Mouse (Mus musculus) mouse trophoblast stem cell (cell line): ENCODE data around the gene Ptch2.

ENCODE experiments used
- in situ Hi-C, 2 experiments: fragments of 300-500 bp; cut with MseI, MboI; formaldehyde crosslinking; loops; 2 replicates in 1 of 2; 3 replicates in 1 of 2; pipeline ENCODE4 v1.15.1; 2025

Ptch2 gene

GRCm38 (mm10) chr4:117095551-117096452, at the start of gene Ptch2:
TSS of gene Ptch2 (plus strand) at chr4:117096075.
- in situ Hi-C loops: no loop called here

- in situ Hi-C loops: no loop called here
Observed at GRCm38 (mm10) chr4:117048836-117049235, 47.0 kb upstream of the Ptch2 start.

- in situ Hi-C loops: no loop called here
Observed at GRCm38 (mm10) chr4:117049485-117049884, 46.4 kb upstream of the Ptch2 start.

- in situ Hi-C loops: no loop called here
Observed at GRCm38 (mm10) chr4:117052626-117053025, 43.2 kb upstream of the Ptch2 start.

- in situ Hi-C loops: no loop called here
Observed at GRCm38 (mm10) chr4:117053956-117054355, 41.9 kb upstream of the Ptch2 start.

- in situ Hi-C loops: no loop called here
Observed at GRCm38 (mm10) chr4:117056102-117056501, 39.8 kb upstream of the Ptch2 start.

- in situ Hi-C loops: no loop called here
Observed at GRCm38 (mm10) chr4:117056514-117056913, 39.4 kb upstream of the Ptch2 start.

GRCm38 (mm10) chr4:117058512-117058911, 37.4 kb upstream of the Ptch2 start:
- in situ Hi-C loops: no loop called here

- in situ Hi-C loops: no loop called here
Observed at GRCm38 (mm10) chr4:117062700-117063390, 33.0 kb upstream of the Ptch2 start.

GRCm38 (mm10) chr4:117068035-117068434, 27.8 kb upstream of the Ptch2 start:
- in situ Hi-C loops: no loop called here

- in situ Hi-C loops: no loop called here
Observed at GRCm38 (mm10) chr4:117069647-117070046, 26.2 kb upstream of the Ptch2 start.

- in situ Hi-C loops: no loop called here
Observed at GRCm38 (mm10) chr4:117070624-117071023, 25.3 kb upstream of the Ptch2 start.

- in situ Hi-C loops: no loop called here
Observed at GRCm38 (mm10) chr4:117071183-117071582, 24.7 kb upstream of the Ptch2 start.

GRCm38 (mm10) chr4:117087948-117088640, 7.8 kb upstream of the Ptch2 start:
- in situ Hi-C loops: no loop called here

GRCm38 (mm10) chr4:117090586-117090985, 5.3 kb upstream of the Ptch2 start:
- in situ Hi-C loops: no loop called here

GRCm38 (mm10) chr4:117094626-117095361, 1.1 kb upstream of the Ptch2 start:
- in situ Hi-C loops: no loop called here

- in situ Hi-C loops: no loop called here
Observed at GRCm38 (mm10) chr4:117096666-117097065, 791 bp downstream of the Ptch2 start.

- in situ Hi-C loops: no loop called here
Observed at GRCm38 (mm10) chr4:117097969-117098763, 2.3 kb downstream of the Ptch2 start.

- in situ Hi-C loops: no loop called here
Observed at GRCm38 (mm10) chr4:117098764-117099036, 2.8 kb downstream of the Ptch2 start.

GRCm38 (mm10) chr4:117100036-117100435, 4.2 kb downstream of the Ptch2 start:
- in situ Hi-C loops: loop anchor here (5.0 kb wide), 2 partner anchors 37 to 42 kb away; no protein-coding TSS in a partner anchor

- in situ Hi-C loops: loop anchor here (5.0 kb wide), 2 partner anchors 36 to 41 kb away; no protein-coding TSS in a partner anchor
Observed at GRCm38 (mm10) chr4:117101218-117101617, 5.3 kb downstream of the Ptch2 start.
